Mouse (Mus musculus): ENCODE data around the gene Timm13. TPM values are rescaled to one million over a fixed set of nuclear protein-coding genes. Genes with fewer than 3 reads are reported as not detected.

Timm13 gene
- total RNA-seq, 1 experiment from 2014 or later = 43.9 TPM

DNA sequence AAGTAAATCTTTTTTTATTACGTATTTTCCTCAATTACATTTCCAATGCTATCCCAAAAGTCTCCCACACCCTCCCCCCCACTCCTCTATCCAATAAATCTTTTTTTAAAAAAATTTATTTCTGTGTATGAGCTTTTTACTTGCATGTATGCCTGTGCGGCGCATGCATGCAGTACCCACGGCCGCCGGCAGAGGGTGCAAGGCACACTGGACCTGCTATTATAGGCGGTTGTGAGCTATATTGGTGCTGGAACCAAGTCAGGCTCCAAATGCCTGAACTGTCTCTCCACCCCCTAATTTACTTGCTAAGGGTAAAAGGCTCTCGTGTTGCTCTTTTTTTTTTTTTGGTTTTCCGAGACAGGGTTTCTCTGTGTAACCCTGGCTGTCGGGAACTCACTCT is 19.5 kb downstream of the Timm13 start:
- ATAC-seq (replicated peaks; ENCODE audit: insufficient number of reproducible peaks, low FRiP score, low TSS enrichment, poor library complexity, severe bottlenecking) = peak; percentile 54; the same call in 1 of the 2 replicates

DNA sequence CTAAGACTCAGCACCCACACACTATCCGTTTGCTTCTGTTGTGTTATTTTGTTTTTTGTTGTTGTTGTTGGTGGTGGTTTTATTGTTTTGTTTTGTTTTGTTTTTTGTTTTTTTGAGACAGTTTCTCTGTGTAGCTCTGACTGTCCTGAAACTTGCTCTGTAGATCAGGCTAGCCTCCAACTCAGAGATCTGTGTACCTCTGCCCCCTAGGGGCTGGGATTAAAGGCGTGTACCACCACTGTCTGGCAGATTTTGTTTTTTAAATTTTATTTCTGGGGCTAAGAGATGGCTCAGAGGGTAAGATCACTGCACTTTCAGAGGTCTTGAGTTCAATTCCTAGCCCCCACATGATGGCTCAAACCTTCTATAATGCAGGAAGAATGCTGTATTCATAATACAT is 19.9 kb downstream of the Timm13 start:
- ATAC-seq (replicated peaks; ENCODE audit: insufficient number of reproducible peaks, low FRiP score, low TSS enrichment, poor library complexity, severe bottlenecking) = no peak

GRCm38 (mm10) chr10:80880131-80880641 is 20.6 kb downstream of the Timm13 start:
- peak; percentile 65 for ATAC-seq (replicated peaks; ENCODE audit: insufficient number of reproducible peaks, low FRiP score, low TSS enrichment, poor library complexity, severe bottlenecking)

DNA sequence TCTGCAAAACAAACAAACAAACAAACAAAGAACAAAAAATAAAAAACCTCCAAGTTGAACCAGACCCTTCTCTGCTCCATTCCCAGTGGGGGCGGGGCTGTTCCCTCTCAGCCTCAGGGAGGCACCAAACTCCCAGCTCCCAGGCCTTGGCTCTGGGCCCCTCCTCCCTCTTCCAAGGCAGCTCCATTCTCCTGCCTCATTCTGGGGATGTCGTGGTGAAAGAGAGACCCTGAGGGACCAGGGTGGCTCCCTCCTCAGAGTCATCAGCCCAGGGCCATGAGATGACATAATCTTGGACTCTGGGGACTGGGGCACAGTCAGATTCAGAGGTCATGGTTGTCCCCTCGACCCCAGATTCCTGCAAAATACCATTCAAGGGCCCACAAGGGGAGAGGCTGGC is 24.2 kb downstream of the Timm13 start:
- ATAC-seq (replicated peaks; ENCODE audit: insufficient number of reproducible peaks, low FRiP score, low TSS enrichment, poor library complexity, severe bottlenecking) = no peak

GRCm38 (mm10) chr10:80876028-80876427 is 24.7 kb downstream of the Timm13 start:
- ATAC-seq (replicated peaks; ENCODE audit: insufficient number of reproducible peaks, low FRiP score, low TSS enrichment, poor library complexity, severe bottlenecking) = 0 out of 2 replicates have a peak, but pooled peaks have one; percentile 53

GRCm38 (mm10) chr10:80874035-80874434 is 26.7 kb downstream of the Timm13 start:
- no peak for ATAC-seq (replicated peaks; ENCODE audit: insufficient number of reproducible peaks, low FRiP score, low TSS enrichment, poor library complexity, severe bottlenecking)

- no peak for ATAC-seq (replicated peaks; ENCODE audit: insufficient number of reproducible peaks, low FRiP score, low TSS enrichment, poor library complexity, severe bottlenecking)
Observed at GRCm38 (mm10) chr10:80871581-80871980, 29.2 kb downstream of the Timm13 start, which contains the start of gene Tmprss9. Gene Tmprss9, plus strand, starts transcription at chr10:80871848.

GRCm38 (mm10) chr10:80870993-80871392 is 29.8 kb downstream of the Timm13 start:
- ATAC-seq (replicated peaks; ENCODE audit: insufficient number of reproducible peaks, low FRiP score, low TSS enrichment, poor library complexity, severe bottlenecking) = no peak

- no peak for ATAC-seq (replicated peaks; ENCODE audit: insufficient number of reproducible peaks, low FRiP score, low TSS enrichment, poor library complexity, severe bottlenecking)
Observed at GRCm38 (mm10) chr10:80864446-80864845, 36.3 kb downstream of the Timm13 start.

DNA sequence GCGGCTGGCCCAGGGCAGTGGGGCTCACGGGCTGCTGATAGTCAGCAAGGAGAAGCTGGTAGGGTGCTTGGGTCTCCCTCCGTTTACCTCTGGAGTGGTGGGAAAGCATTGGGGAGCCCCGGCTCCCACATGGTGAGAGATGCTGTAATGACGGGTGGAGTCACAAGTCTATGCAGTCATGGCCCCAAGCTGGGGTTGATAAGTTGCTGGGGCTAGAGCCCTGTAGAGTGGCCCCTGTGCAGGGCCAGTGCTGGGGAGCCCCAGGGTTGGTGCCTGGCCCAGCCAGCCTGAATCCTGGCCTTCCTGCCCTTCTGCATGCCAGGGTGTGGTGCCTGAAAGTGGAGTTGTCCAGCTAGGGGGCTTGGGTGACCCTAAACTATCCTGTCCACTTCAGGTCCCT is 38.5 kb downstream of the Timm13 start:
- no peak for ATAC-seq (replicated peaks; ENCODE audit: insufficient number of reproducible peaks, low FRiP score, low TSS enrichment, poor library complexity, severe bottlenecking)

DNA sequence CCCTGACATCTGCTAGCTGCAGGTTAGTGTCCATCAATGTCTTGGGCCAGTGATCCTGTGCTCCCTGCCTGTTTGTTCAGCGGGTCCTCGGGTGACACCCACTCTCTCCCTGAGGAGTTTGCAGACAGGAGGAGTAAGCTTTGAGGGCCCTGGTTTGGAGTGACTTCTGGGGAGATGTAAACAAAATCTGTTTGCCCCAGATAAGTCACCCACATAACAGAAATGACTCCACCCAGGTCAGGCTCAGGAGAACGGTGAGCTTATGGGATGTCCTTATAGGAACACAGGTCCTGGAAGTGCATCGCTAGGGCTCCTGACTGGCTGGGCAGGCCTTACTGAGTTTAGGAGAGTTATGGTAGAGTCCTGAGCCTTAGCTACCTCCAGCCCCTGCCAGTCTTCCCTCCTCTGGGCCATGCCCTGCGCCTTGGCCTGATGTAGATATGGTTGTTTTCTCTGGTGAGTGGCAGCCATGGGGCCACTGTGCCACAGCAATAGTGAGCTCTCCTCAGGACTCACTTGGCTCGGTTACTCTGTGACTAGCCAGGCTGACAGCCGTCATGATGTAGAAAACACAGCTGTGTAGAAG is 42.3 kb downstream of the Timm13 start:
- ATAC-seq (replicated peaks; ENCODE audit: insufficient number of reproducible peaks, low FRiP score, low TSS enrichment, poor library complexity, severe bottlenecking) = no peak

DNA sequence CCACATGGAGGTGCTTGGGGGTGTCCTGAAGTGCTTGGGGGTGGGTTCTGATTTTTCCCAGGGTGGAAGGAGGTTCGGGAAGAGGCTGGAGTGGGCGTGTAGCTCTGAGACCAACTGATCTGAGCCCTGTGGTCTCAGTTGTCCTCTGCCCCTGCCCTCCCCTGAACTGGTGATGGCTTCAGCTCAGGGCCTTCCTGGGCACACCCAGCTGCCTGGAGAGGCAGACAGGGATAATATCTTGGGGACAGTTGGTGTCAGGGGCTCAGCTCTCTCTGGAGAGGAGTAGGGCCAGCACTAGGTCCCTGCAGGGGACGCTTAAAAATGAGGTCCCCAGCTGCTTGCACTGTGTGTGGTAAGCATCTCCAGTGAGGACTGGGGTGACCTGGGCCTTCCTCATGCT is 42.9 kb downstream of the Timm13 start:
- no peak for ATAC-seq (replicated peaks; ENCODE audit: insufficient number of reproducible peaks, low FRiP score, low TSS enrichment, poor library complexity, severe bottlenecking)

- ATAC-seq (replicated peaks; ENCODE audit: insufficient number of reproducible peaks, low FRiP score, low TSS enrichment, poor library complexity, severe bottlenecking) = no peak
Observed at GRCm38 (mm10) chr10:80857386-80857785, 43.4 kb downstream of the Timm13 start.

DNA sequence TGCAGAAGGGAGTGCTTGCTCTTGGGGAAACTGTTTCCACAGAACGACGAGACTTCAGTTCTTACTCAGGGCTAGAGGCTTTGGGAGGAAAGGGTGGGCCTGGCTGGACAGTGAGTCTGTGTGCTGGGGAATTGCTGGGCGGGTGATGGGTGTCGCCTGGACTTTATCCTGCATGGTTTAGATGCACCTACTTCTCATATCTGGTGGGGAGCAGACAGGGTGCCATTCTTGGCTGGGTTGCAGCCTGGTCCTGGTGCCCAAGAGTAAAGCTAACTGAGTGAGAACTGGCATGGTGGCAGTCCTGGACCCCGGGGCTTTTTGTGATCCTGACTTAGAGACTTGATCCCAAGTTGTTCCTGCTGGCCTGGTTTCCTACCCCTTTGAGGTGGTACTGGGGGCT is 43.9 kb downstream of the Timm13 start:
- no peak for ATAC-seq (replicated peaks; ENCODE audit: insufficient number of reproducible peaks, low FRiP score, low TSS enrichment, poor library complexity, severe bottlenecking)

- ATAC-seq (replicated peaks; ENCODE audit: insufficient number of reproducible peaks, low FRiP score, low TSS enrichment, poor library complexity, severe bottlenecking) = no peak
Observed at GRCm38 (mm10) chr10:80856267-80856666, 44.5 kb downstream of the Timm13 start.

DNA sequence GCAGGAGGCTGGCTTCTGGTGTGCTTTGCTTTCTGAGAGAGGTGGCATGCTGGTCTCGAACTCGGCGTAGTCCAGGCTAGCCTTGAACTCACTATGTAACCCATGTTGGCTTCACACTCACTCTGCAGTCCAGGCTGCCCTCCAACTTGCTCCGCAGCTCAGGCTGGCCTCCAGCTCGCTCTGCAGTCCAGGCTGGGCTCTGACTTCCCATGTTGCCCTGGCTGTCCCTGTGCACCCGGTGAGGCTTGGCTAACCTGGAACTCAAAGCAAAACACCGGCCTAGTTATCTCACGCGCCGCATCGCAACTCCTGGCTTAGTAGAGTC is 45.1 kb downstream of the Timm13 start:
- ATAC-seq (replicated peaks; ENCODE audit: insufficient number of reproducible peaks, low FRiP score, low TSS enrichment, poor library complexity, severe bottlenecking) = no peak

DNA sequence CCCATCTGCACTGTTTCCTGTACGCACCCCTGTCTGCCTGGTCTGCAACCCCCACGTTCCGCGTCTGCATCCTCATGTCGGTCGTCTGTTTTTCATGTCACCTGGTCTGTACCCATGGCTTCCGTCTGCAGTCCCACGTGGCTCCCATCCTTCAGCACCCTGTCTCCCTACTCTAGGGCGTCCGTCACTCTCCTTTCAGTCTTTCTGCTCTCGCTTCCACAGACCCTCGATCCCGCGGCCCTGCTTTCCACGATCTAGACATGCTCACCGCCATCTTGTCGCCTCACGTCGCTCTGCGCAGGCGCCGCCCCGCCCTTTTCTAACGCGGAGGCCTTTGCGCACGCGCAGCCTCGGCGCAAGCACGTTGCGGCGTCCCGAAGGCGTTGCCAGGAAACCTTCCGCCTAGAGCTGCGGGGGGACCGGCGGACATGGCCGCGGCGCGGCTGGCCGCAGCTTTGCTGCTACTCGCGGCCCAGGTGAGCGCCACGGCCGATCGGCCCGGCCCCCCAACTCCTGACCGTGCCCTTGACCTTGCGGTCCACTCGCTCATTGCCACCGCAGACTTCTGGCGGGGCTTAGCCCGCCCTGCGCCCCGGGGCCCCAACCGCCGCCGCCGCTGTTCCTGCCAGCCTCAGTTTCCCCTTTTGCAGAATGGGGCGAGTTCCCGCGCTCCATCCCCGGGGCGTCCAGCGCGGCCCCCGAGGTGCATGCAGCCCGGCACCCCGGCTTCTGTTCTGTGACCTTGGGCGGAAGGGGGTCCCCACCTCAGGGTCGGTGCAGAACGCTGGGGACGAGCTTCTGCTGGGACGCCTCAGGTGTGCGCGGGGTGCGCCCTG is 45.6 kb downstream of the Timm13 start, which contains the start of the genes Lsm7 and Sppl2b:
Lsm7 (minus strand) TSS at position 297 of the 836 bp plus-strand sequence.
Sppl2b (plus strand) TSS at position 363 of the 836 bp plus-strand sequence.
- ATAC-seq (replicated peaks; ENCODE audit: insufficient number of reproducible peaks, low FRiP score, low TSS enrichment, poor library complexity, severe bottlenecking) = peak; percentile 71
